Mouse (Mus musculus) granulocyte monocyte progenitor cell, adult 5-6 weeks (primary cell): Measurements from ENCODE around the gene Olfr904. TPM values are rescaled to one million over a fixed set of nuclear protein-coding genes. Genes with fewer than 3 reads are reported as not detected.
"Not testable (repeated sequence)": the region's sequence is repeated elsewhere in the genome, so short reads cannot be mapped to it uniquely, and the experiment has no call there.

Experiments
- ATAC-seq: replicated peaks from 2 replicates; pipeline ENCODE4 v1.8.0; 2016; ENCODE audit warnings: mild to moderate bottlenecking, moderate TSS enrichment, inconsistent platforms; ENCODE audit not compliant: poor library complexity, severe bottlenecking
- total RNA-seq, 2 experiments: library from RNA; stranded (forward) in 1 of 2; stranded (reverse) in 1 of 2; fragments of 200-712, 200-1000 nt in 1 of 2; fragments of >200 nt in 1 of 2; fragmentation: Nextera tagmentation in 1 of 2; gene quantifications; 2 replicates each; pipeline ENCODE4 v1.2.3; 2014 to 2017

Olfr904 gene
- total RNA-seq (2014; fragmentation: Nextera tagmentation), result not detected in 2 replicates
- not detected in 2 replicates for total RNA-seq (2017)

GRCm38 (mm10) chr9:38462844-38463243 is at the start of gene Olfr904:
Gene Olfr904 (plus strand): TSS chr9:38463144.
- ATAC-seq, result no peak

GRCm38 (mm10) chr9:38413502-38413901 is 49.4 kb upstream of the Olfr904 start:
- not testable (repeated sequence) for ATAC-seq

GRCm38 (mm10) chr9:38423801-38424200 is 39.1 kb upstream of the Olfr904 start:
- no peak for ATAC-seq

- ATAC-seq, result no peak
Measured at GRCm38 (mm10) chr9:38427026-38427425, 35.9 kb upstream of the Olfr904 start.

- no peak for ATAC-seq
Measured at GRCm38 (mm10) chr9:38429155-38429554, 33.8 kb upstream of the Olfr904 start, which contains the start of gene Olfr901. Gene Olfr901 (plus strand): TSS chr9:38429455.

- ATAC-seq, result no peak
Measured at GRCm38 (mm10) chr9:38447352-38447751, 15.6 kb upstream of the Olfr904 start, which contains the start of gene Olfr902. Gene Olfr902 (plus strand): TSS chr9:38447652.

- ATAC-seq, result no peak
Measured at GRCm38 (mm10) chr9:38470807-38471206, 7.9 kb downstream of the Olfr904 start, which contains the start of gene Olfr905. Gene Olfr905 (plus strand): TSS chr9:38471107.

GRCm38 (mm10) chr9:38486785-38487184 is 23.8 kb downstream of the Olfr904 start, which contains the start of gene Olfr906:
Gene Olfr906 (plus strand): TSS chr9:38487085.
- no peak for ATAC-seq

- ATAC-seq, result no peak
Measured at GRCm38 (mm10) chr9:38495501-38495900, 32.6 kb downstream of the Olfr904 start, which contains the start of gene Olfr907. Gene Olfr907 (plus strand): TSS chr9:38495801.

GRCm38 (mm10) chr9:38512353-38512752 is 49.4 kb downstream of the Olfr904 start:
- ATAC-seq, result no peak

Other genes with a start within 250 kb of the Olfr904 start
- not detected in 2 replicates for gene Olfr894, start 245.1 kb upstream of the Olfr904 start, total RNA-seq (2014; fragmentation: Nextera tagmentation)
- not detected in 2 replicates for gene Olfr894, start 245.1 kb upstream of the Olfr904 start, total RNA-seq (2017)
- gene Olfr143, start 210.4 kb upstream of the Olfr904 start, total RNA-seq (2014; fragmentation: Nextera tagmentation), result not detected in 2 replicates
- gene Olfr143, start 210.4 kb upstream of the Olfr904 start, total RNA-seq (2017), result not detected in 2 replicates
- gene Olfr895, start 195.3 kb upstream of the Olfr904 start, total RNA-seq (2014; fragmentation: Nextera tagmentation), result not detected in 2 replicates
- gene Olfr895, start 195.3 kb upstream of the Olfr904 start, total RNA-seq (2017), result not detected in 2 replicates
- gene Olfr896-ps1, start 172.0 kb upstream of the Olfr904 start, total RNA-seq (2014; fragmentation: Nextera tagmentation), result not detected in 2 replicates
- gene Olfr896-ps1, start 172.0 kb upstream of the Olfr904 start, total RNA-seq (2017), result not detected in 2 replicates
- not detected in 2 replicates for gene Olfr25, start 134.1 kb upstream of the Olfr904 start, total RNA-seq (2014; fragmentation: Nextera tagmentation)
- not detected in 2 replicates for gene Olfr25, start 134.1 kb upstream of the Olfr904 start, total RNA-seq (2017)
- not detected in 2 replicates for gene Olfr898, start 114.7 kb upstream of the Olfr904 start, total RNA-seq (2014; fragmentation: Nextera tagmentation)
- gene Olfr898, start 114.7 kb upstream of the Olfr904 start, total RNA-seq (2017), result not detected in 2 replicates
- gene Olfr250, start 96.2 kb upstream of the Olfr904 start, total RNA-seq (2014; fragmentation: Nextera tagmentation), result not detected in 2 replicates
- gene Olfr250, start 96.2 kb upstream of the Olfr904 start, total RNA-seq (2017), result not detected in 2 replicates
- gene Olfr251, start 86.1 kb upstream of the Olfr904 start, total RNA-seq (2014; fragmentation: Nextera tagmentation), result not detected in 2 replicates
- gene Olfr251, start 86.1 kb upstream of the Olfr904 start, total RNA-seq (2017), result not detected in 2 replicates
- not detected in 2 replicates for gene Olfr147, start 61.4 kb upstream of the Olfr904 start, total RNA-seq (2014; fragmentation: Nextera tagmentation)
- not detected in 2 replicates for gene Olfr147, start 61.4 kb upstream of the Olfr904 start, total RNA-seq (2017)
- gene Olfr901, start 33.7 kb upstream of the Olfr904 start, total RNA-seq (2014; fragmentation: Nextera tagmentation), result not detected in 2 replicates
- not detected in 2 replicates for gene Olfr901, start 33.7 kb upstream of the Olfr904 start, total RNA-seq (2017)
- gene Olfr902, start 15.5 kb upstream of the Olfr904 start, total RNA-seq (2014; fragmentation: Nextera tagmentation), result not detected in 2 replicates
- gene Olfr902, start 15.5 kb upstream of the Olfr904 start, total RNA-seq (2017), result not detected in 2 replicates
- gene Olfr905, start 8.0 kb downstream of the Olfr904 start, total RNA-seq (2014; fragmentation: Nextera tagmentation), result not detected in 2 replicates
- not detected in 2 replicates for gene Olfr905, start 8.0 kb downstream of the Olfr904 start, total RNA-seq (2017)
- gene Olfr906, start 23.9 kb downstream of the Olfr904 start, total RNA-seq (2014; fragmentation: Nextera tagmentation), result not detected in 2 replicates
- not detected in 2 replicates for gene Olfr906, start 23.9 kb downstream of the Olfr904 start, total RNA-seq (2017)
- gene Olfr907, start 32.7 kb downstream of the Olfr904 start, total RNA-seq (2014; fragmentation: Nextera tagmentation), result not detected in 2 replicates
- not detected in 2 replicates for gene Olfr907, start 32.7 kb downstream of the Olfr904 start, total RNA-seq (2017)
- not detected in 2 replicates for gene Olfr911-ps1, start 58.4 kb downstream of the Olfr904 start, total RNA-seq (2014; fragmentation: Nextera tagmentation)
- not detected in 2 replicates for gene Olfr911-ps1, start 58.4 kb downstream of the Olfr904 start, total RNA-seq (2017)
- gene Olfr910, start 74.7 kb downstream of the Olfr904 start, total RNA-seq (2014; fragmentation: Nextera tagmentation), result not detected in 2 replicates
- not detected in 2 replicates for gene Olfr910, start 74.7 kb downstream of the Olfr904 start, total RNA-seq (2017)
- not detected in 2 replicates for gene Olfr912, start 117.0 kb downstream of the Olfr904 start, total RNA-seq (2014; fragmentation: Nextera tagmentation)
- gene Olfr912, start 117.0 kb downstream of the Olfr904 start, total RNA-seq (2017), result not detected in 2 replicates
- gene Olfr913, start 129.6 kb downstream of the Olfr904 start, total RNA-seq (2014; fragmentation: Nextera tagmentation), result not detected in 2 replicates
- not detected in 2 replicates for gene Olfr913, start 129.6 kb downstream of the Olfr904 start, total RNA-seq (2017)
- not detected in 2 replicates for gene Olfr914, start 142.0 kb downstream of the Olfr904 start, total RNA-seq (2014; fragmentation: Nextera tagmentation)
- not detected in 2 replicates for gene Olfr914, start 142.0 kb downstream of the Olfr904 start, total RNA-seq (2017)
- not detected in 2 replicates for gene Olfr916, start 196.7 kb downstream of the Olfr904 start, total RNA-seq (2014; fragmentation: Nextera tagmentation)
- gene Olfr916, start 196.7 kb downstream of the Olfr904 start, total RNA-seq (2017), result not detected in 2 replicates
- not detected in 2 replicates for gene Olfr917, start 202.7 kb downstream of the Olfr904 start, total RNA-seq (2014; fragmentation: Nextera tagmentation)
- gene Olfr917, start 202.7 kb downstream of the Olfr904 start, total RNA-seq (2017), result not detected in 2 replicates
- not detected in 2 replicates for gene Olfr918, start 211.5 kb downstream of the Olfr904 start, total RNA-seq (2014; fragmentation: Nextera tagmentation)
- gene Olfr918, start 211.5 kb downstream of the Olfr904 start, total RNA-seq (2017), result not detected in 2 replicates
- gene Olfr919, start 240.5 kb downstream of the Olfr904 start, total RNA-seq (2014; fragmentation: Nextera tagmentation), result not detected in 2 replicates
- not detected in 2 replicates for gene Olfr919, start 240.5 kb downstream of the Olfr904 start, total RNA-seq (2017)